Mouse (Mus musculus) hindbrain, embryonic 11.5 days (tissue): ENCODE results near the gene Dph2. TPM values are rescaled to one million over a fixed set of nuclear protein-coding genes. Genes with fewer than 3 reads are reported as not detected.

Source experiments
- ATAC-seq: fragments of 200-750 bp; cut with Nextera tagmentation; 2 replicates; pipeline ENCODE4 v1.8.0; 2017; ENCODE audit warnings: mild to moderate bottlenecking, moderate TSS enrichment, moderate library complexity; ENCODE audit not compliant: low FRiP score
- DNase-seq: peaks from one replicate; pipeline ENCODE4 v3.0.0-alpha.2; 2015; ENCODE audit warnings: low spot score
- H3K27ac ChIP-seq: fragments of 300-500 bp; sonication (generic); 2 replicates; pipeline ENCODE4 v1.5.1; 2014; ENCODE audit warnings: mild to moderate bottlenecking, low read depth, low read length
- H3K27me3 ChIP-seq: fragments of 300-500 bp; sonication (generic); 2 replicates; pipeline ENCODE4 v1.6.1; 2014; ENCODE audit warnings: mild to moderate bottlenecking, low read length, moderate library complexity, mixed read lengths; ENCODE audit not compliant: control insufficient read depth, insufficient read depth
- H3K36me3 ChIP-seq: fragments of 300-500 bp; sonication (generic); 2 replicates; pipeline ENCODE4 v1.6.1; 2014; ENCODE audit warnings: mild to moderate bottlenecking, low read length, moderate library complexity, mixed read lengths; ENCODE audit not compliant: control insufficient read depth, insufficient read depth
- H3K4me1 ChIP-seq: fragments of 300-500 bp; sonication (generic); replicated peaks from 2 replicates; pipeline ENCODE4 v1.6.1; 2014; ENCODE audit warnings: low read length, mixed read lengths; ENCODE audit not compliant: control insufficient read depth, insufficient read depth
- H3K4me2 ChIP-seq: fragments of 300-500 bp; sonication (generic); replicated peaks from 2 replicates; pipeline ENCODE4 v1.6.1; 2014; ENCODE audit warnings: mild to moderate bottlenecking, low read depth, low read length
- H3K4me3 ChIP-seq: fragments of 300-500 bp; sonication (generic); 2 replicates; pipeline ENCODE4 v1.5.1; 2014; ENCODE audit warnings: low read depth, low read length
- H3K9ac ChIP-seq: fragments of 300-500 bp; sonication (generic); 2 replicates; pipeline ENCODE4 v1.6.1; 2014; ENCODE audit warnings: low read depth, low read length
- H3K9me3 ChIP-seq: fragments of 300-500 bp; sonication (generic); 2 replicates; pipeline ENCODE4 v1.6.1; 2016; ENCODE audit warnings: low read length; ENCODE audit not compliant: control insufficient read depth
- WGBS: fragments of 180-500 bp; shearing (Covaris S2); extraction: QIAGEN DNeasy Blood & Tissue Kit; methylation state at CpG from one replicate; pipeline ENCODE4 v1.1.7; 2014; 5-methylcytosine and 5-hydroxymethylcytosine counted together
- polyA plus RNA-seq: library from polyadenylated mRNA; unstranded; fragments of >200 nt; fragmentation: Nextera tagmentation; extraction: Ambion mirVana; gene quantifications from 2 replicates; pipeline ENCODE4 v1.2.1, GENCODE M21; 2014

Dph2 gene
- polyA plus RNA-seq, 1 experiment from 2014 or later: 21.0 TPM

DNA sequence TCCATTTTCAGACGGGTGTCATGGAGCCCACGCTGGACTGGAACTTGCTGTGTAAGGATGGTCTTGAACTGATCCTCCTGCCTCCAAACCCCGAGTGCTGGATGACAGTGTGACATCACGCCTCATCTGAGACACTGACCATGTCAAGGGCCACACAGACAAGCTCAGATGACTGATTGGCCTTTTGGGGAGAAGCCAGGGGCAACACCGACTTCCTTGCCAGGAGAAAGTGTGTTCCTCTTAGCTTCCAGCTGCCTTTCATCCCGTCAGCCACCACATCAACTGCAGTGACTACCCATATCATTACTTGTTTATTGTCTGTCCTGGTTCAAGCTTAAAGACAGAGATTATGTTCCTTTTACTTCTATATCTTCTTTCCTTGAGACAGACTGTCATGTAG is 33.1 kb upstream of the Dph2 start:
- WGBS: 59% methylated on average over 4 of the region's 6 CpGs

DNA sequence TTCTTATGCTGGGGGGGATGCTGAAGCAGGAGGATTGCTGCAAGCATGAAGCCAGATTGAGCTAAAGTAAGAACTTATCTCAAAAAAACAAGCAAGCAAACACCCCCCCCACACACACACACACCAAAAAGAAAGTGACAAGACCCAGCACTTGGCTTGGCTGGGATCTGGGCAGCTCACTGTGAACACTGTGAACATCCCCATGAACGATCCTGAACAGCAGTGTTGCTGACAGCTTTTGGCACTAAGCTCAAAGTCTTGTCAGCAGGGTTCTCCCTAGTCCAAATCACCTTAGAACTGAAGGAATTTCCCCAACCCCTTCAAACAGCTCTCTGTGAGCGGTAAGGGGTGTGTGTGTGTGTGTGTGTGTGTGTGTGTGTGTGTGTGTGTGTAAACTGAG is 31.6 kb upstream of the Dph2 start:
- Histone ChIP-seq H3K4me3 (no peak overlapping the region), H3K9me3 (no peaks in the 10 kb centered on the region), H3K4me2 (no peak overlapping the region), H3K4me1 (peaks cover 2% of the 10 kb centered on the region; the same call in 1 of the 2 replicates), H3K27ac (no peak overlapping the region), H3K9ac (no peak overlapping the region), H3K27me3 (peaks cover 28% of the 10 kb centered on the region), H3K36me3 (no peaks in the 10 kb centered on the region)
- DNase-seq (no peak), ATAC-seq (no peak)
- 74% methylated on average over 2 of the region's 2 CpGs for WGBS

More for the DNA sequence above, 33.1 kb upstream of the Dph2 start:
- Histone ChIP-seq H3K27ac (no peak overlapping the region), H3K27me3 (peaks cover 39% of the 10 kb centered on the region), H3K4me2 (no peak overlapping the region), H3K9ac (no peak overlapping the region), H3K4me3 (no peak overlapping the region), H3K36me3 (no peaks in the 10 kb centered on the region), H3K4me1 (peaks cover 6% of the 10 kb centered on the region), H3K9me3 (no peaks in the 10 kb centered on the region)
- no peak for ATAC-seq
- no peak for DNase-seq

DNA sequence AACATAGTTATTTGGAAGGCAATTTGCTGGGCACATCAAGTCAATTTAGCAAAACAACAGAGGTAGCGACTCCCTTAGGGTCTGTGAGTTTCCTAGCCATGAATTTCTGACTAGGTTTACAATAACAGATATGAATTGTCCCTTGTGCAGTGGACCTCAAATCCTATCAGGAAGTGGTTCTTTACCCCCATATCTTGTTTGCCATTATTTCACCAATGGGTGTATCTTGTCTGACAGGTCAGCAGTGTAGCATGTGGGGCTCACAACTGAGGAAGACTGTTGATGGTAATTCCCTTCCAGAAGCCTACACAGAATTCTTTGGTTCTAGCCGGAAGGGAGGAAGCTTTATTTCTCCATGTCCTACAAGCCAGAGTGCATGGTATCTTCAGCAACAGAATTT is 29.5 kb upstream of the Dph2 start:
- Histone ChIP-seq H3K4me1 (no peaks in the 10 kb centered on the region; the same call in 1 of the 2 replicates), H3K27ac (no peak overlapping the region), H3K9me3 (no peaks in the 10 kb centered on the region), H3K27me3 (peaks cover 11% of the 10 kb centered on the region), H3K36me3 (no peaks in the 10 kb centered on the region), H3K4me2 (no peak overlapping the region), H3K4me3 (no peak overlapping the region), H3K9ac (no peak overlapping the region)
- DNase-seq: no peak
- 90% methylated on average over 2 of the region's 2 CpGs for WGBS
- no peak for ATAC-seq

DNA sequence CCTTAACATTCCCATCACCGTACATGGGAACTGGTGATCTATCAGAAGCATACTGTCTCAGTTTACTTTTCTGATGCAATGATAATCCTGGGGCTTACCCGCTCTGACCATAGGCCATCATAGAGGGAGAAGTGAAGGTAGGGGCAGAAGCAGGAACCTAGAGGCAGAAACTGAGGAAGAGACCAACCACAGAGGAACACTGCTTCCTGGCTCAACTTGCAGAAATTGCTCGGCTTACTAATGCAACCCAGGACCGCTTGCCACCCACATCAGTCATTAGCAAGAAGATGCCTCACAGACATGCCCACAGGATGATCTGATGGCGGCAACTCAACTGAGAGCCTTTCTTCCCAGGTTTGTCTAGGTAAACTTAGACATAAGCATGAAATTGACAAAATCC is 26.9 kb upstream of the Dph2 start:
- Histone ChIP-seq H3K4me1 (peaks cover 2% of the 10 kb centered on the region; the same call in 1 of the 2 replicates), H3K4me3 (no peak overlapping the region), H3K27me3 (no peaks in the 10 kb centered on the region), H3K9me3 (no peaks in the 10 kb centered on the region), H3K36me3 (no peaks in the 10 kb centered on the region), H3K27ac (no peak overlapping the region), H3K9ac (no peak overlapping the region), H3K4me2 (no peak overlapping the region)
- 87% methylated on average over 5 of the region's 5 CpGs for WGBS
- no peak for DNase-seq
- no peak for ATAC-seq

DNA sequence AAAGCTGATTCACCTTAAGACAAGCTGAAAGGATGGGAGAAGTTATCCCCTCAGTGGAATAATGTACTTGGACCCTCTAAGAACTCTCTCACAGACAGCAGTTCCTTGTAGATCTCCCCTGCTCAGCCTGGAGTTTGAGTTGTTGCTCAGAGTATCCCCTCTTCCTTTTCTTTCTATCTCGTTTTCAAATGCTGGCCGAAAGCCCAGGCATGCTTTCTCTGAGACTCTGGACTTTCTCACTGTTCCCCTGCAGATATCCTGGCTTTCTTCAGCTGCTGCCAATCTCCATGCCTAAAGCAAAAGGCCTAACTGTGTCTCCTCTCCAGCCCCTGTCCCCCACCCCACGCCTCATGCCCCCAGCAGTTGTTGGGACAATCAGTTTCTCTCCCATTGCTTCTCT is 26.4 kb upstream of the Dph2 start:
- H3K36me3 ChIP-seq: no peaks in the 10 kb centered on the region
- H3K27me3 ChIP-seq: no peaks in the 10 kb centered on the region
- no peak for ATAC-seq
- H3K9me3 ChIP-seq: no peaks in the 10 kb centered on the region
- H3K27ac ChIP-seq: no peak overlapping the region
- no peak overlapping the region for H3K4me2 ChIP-seq
- no peak overlapping the region for H3K4me3 ChIP-seq
- DNase-seq: no peak
- H3K4me1 ChIP-seq: peaks cover 6% of the 10 kb centered on the region; the same call in 1 of the 2 replicates
- no peak overlapping the region for H3K9ac ChIP-seq
- 90% methylated on average over 3 of the region's 3 CpGs for WGBS

DNA sequence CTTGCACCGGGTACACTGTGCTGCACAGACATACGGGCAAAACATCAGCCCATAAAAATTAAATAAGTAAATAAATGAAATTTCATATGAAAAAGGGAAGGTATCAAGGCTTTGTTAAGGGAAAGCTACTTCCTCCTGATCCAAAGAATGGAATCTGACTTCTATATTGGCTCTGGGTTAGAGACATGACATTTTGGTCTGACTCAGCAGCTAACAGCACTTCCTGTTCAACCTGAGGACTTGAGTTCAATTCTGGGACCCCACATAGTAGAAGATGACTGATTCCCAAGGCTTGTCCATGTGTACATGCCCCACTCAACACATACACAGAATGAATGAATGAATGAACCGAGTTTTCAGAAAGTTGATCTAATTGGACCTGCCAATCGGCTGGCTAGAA is 26.0 kb upstream of the Dph2 start:
- H3K9ac ChIP-seq: no peak overlapping the region
- no peak overlapping the region for H3K4me3 ChIP-seq
- WGBS: 96% methylated on average over 4 of the region's 4 CpGs
- DNase-seq (no peak), ATAC-seq (no peak)
- H3K36me3 ChIP-seq: no peaks in the 10 kb centered on the region
- no peaks in the 10 kb centered on the region for H3K9me3 ChIP-seq
- H3K27me3 ChIP-seq: no peaks in the 10 kb centered on the region
- peaks cover 9% of the 10 kb centered on the region; the same call in 1 of the 2 replicates for H3K4me1 ChIP-seq
- H3K27ac ChIP-seq: no peak overlapping the region
- no peak overlapping the region for H3K4me2 ChIP-seq

DNA sequence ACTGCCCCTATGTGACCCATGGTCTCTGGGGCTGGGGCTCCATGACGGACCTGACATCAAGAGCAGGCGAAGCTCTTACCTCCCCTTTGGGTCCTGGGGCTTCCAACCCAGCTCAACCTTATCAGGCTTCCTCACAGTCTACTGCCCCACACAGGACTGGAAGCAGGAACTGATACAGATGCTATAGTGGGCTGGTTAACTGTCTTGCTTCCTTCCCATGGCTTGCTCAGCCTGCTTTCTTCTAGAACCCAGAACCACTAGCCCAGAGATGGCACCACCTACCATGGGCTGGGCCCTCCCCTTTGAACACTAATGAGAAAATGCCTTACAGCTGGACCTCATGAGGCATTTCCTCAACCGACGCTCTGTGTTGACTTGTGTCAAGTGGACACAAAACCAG is 25.6 kb upstream of the Dph2 start:
- Histone ChIP-seq H3K4me3 (no peak overlapping the region), H3K4me2 (no peak overlapping the region), H3K27ac (no peak overlapping the region), H3K4me1 (peaks cover 9% of the 10 kb centered on the region; the same call in 1 of the 2 replicates), H3K9ac (no peak overlapping the region), H3K36me3 (no peaks in the 10 kb centered on the region), H3K27me3 (no peaks in the 10 kb centered on the region), H3K9me3 (no peaks in the 10 kb centered on the region)
- WGBS: 94% methylated on average over 4 of the region's 4 CpGs
- no peak for DNase-seq
- ATAC-seq: no peak

DNA sequence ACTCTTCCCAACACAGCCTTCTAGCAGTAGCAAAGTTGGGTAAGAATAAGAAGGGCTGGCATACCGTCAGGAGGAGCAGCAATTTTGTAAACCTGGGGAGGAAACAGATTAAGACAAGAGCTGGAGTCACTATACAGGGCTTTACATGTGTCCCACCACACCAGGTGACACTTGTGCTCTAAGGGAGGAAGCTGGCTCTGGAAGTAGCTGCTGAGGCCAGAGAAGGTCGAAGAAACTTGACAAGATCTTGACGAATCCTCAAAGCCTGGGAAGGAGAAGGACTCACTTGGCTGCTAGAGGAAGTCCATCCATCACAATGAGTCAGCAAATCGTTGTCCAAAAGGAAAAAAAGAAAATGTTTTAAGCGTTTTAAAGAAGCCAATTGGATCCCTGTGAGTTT is 24.6 kb upstream of the Dph2 start:
- Histone ChIP-seq H3K27ac (no peak overlapping the region), H3K4me1 (peaks cover 9% of the 10 kb centered on the region; the same call in 1 of the 2 replicates), H3K36me3 (no peaks in the 10 kb centered on the region), H3K4me3 (no peak overlapping the region), H3K9me3 (no peaks in the 10 kb centered on the region), H3K4me2 (no peak overlapping the region), H3K27me3 (no peaks in the 10 kb centered on the region), H3K9ac (no peak overlapping the region)
- DNase-seq (no peak), ATAC-seq (no peak)
- WGBS: 87% methylated on average over 5 of the region's 5 CpGs

DNA sequence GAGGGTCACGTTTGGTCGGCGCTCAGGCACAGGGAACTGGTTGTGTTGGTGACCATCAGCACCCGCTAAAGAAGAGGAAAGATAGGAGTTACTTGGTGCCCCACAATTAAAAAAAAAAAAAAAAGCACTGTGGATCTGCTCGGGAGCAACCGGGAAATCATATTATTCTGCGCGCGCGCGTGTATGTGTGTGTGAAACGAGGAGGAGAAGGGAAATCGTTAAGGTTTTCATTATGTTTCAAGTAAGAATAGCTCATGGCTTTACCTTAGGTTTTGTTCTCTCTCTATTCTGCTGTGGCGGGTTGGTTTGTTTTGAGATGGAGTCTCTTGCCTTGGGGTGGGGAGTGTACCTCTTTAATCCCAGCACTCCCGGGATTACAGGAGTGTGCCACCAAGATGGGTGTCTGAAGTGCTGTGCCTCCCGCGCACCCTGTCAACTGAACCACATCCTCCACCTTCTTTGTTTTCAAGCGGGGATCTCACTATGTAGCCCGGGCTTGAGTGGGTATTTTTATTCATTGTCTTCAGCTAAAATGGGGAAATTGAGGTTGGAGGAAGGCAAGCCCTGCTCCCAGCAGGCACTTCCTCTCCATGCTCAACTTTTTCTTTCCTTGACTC is 23.8 kb upstream of the Dph2 start:
- peak overlapping the region; percentile 99 for H3K4me2 ChIP-seq
- no peaks in the 10 kb centered on the region for H3K36me3 ChIP-seq
- 6% methylated on average over 19 of the region's 19 CpGs for WGBS
- H3K9me3 ChIP-seq: no peaks in the 10 kb centered on the region
- peak overlapping the region; percentile 85 for H3K9ac ChIP-seq
- H3K27ac ChIP-seq: no peak overlapping the region
- peaks cover 9% of the 10 kb centered on the region; the same call in 1 of the 2 replicates for H3K4me1 ChIP-seq
- DNase-seq (peak; percentile 38), ATAC-seq (no peak)
- H3K4me3 ChIP-seq: peak overlapping the region; percentile 85
- no peaks in the 10 kb centered on the region for H3K27me3 ChIP-seq
